Mouse (Mus musculus): Measurements from ENCODE around the gene Cideb. TPM values are rescaled to one million over a fixed set of nuclear protein-coding genes. Genes with fewer than 3 reads are reported as not detected.

The Cideb gene
- polyA plus RNA-seq, 1 experiment from 2014 or later = 8.1 TPM

DNA sequence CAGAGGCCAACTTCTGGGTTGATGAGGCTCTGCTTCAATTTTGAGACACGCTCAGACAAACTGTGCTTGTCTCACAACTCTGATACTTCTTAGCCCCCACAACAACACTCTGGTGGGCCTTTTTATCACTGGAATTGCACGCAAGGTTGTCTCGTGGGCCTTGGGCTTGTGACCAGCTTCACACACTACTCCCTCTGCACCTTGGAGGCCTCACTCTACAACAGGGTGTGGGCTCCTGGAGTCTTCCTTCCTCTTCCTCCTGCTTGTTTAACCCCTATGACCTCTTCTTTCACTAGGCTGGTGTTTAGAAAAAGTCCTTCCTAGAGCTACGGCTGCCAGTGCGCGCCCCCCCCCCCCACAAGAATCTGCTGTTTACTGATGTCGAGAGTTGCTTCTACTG lies 18.5 kb upstream of the Cideb start:
- H3K9ac ChIP-seq (ENCODE audit: low read length) = no peak overlapping the region
- no peaks in the 10 kb centered on the region for H3K9me3 ChIP-seq (ENCODE audit: control insufficient read depth, low read length)
- H3K36me3 ChIP-seq (ENCODE audit: control insufficient read depth, insufficient read depth, low read length) = no peaks in the 10 kb centered on the region
- peaks cover 11% of the 10 kb centered on the region; the same call in 1 of the 2 replicates for H3K4me1 ChIP-seq (replicated peaks; ENCODE audit: control insufficient read depth, insufficient read depth, low read length)
- 0 out of 2 replicates have a peak, but pooled peaks cover 7% of the 10 kb centered on the region for H3K27me3 ChIP-seq (replicated peaks; ENCODE audit: control insufficient read depth, insufficient read depth, low read length)
- 49% methylated on average over 7 of the region's 7 CpGs for WGBS
- no peak overlapping the region for H3K4me2 ChIP-seq (ENCODE audit: low read length)
- H3K4me3 ChIP-seq (ENCODE audit: low read depth, low read length) = no peak overlapping the region
- H3K27ac ChIP-seq (ENCODE audit: low read depth) = no peak overlapping the region
- no peak for DNase-seq (ENCODE audit: low spot score)
- no peak for ATAC-seq (replicated peaks; ENCODE audit: low FRiP score, low TSS enrichment, low read depth)

GRCm38 (mm10) chr14:55769087-55769703 lies 10.9 kb upstream of the Cideb start:
- H3K9me3 ChIP-seq (ENCODE audit: control insufficient read depth, low read length) = no peaks in the 10 kb centered on the region
- no peak for DNase-seq (ENCODE audit: low spot score)
- H3K9ac ChIP-seq (ENCODE audit: low read length) = no peak overlapping the region
- no peaks in the 10 kb centered on the region for H3K36me3 ChIP-seq (ENCODE audit: control insufficient read depth, insufficient read depth, low read length)
- no peak for ATAC-seq (replicated peaks; ENCODE audit: low FRiP score, low TSS enrichment, low read depth)
- no peak overlapping the region for H3K4me3 ChIP-seq (ENCODE audit: low read depth, low read length)
- no peak overlapping the region for H3K4me2 ChIP-seq (ENCODE audit: low read length)
- H3K27ac ChIP-seq (ENCODE audit: low read depth) = no peak overlapping the region
- 79% methylated on average over 16 of the region's 16 CpGs for WGBS
- H3K27me3 ChIP-seq (replicated peaks; ENCODE audit: control insufficient read depth, insufficient read depth, low read length) = peaks cover 21% of the 10 kb centered on the region
- H3K4me1 ChIP-seq (replicated peaks; ENCODE audit: control insufficient read depth, insufficient read depth, low read length) = no peaks in the 10 kb centered on the region

GRCm38 (mm10) chr14:55768555-55768954 lies 10.3 kb upstream of the Cideb start:
- no peak overlapping the region for H3K4me3 ChIP-seq (ENCODE audit: low read depth, low read length)
- no peak overlapping the region for H3K9ac ChIP-seq (ENCODE audit: low read length)
- H3K27me3 ChIP-seq (replicated peaks; ENCODE audit: control insufficient read depth, insufficient read depth, low read length) = peaks cover 21% of the 10 kb centered on the region
- ATAC-seq (replicated peaks; ENCODE audit: low FRiP score, low TSS enrichment, low read depth) (no peak), DNase-seq (ENCODE audit: low spot score) (no peak)
- WGBS = 86% methylated on average over 6 of the region's 6 CpGs
- no peak overlapping the region; the same call in 1 of the 2 replicates for H3K4me2 ChIP-seq (ENCODE audit: low read length)
- H3K4me1 ChIP-seq (replicated peaks; ENCODE audit: control insufficient read depth, insufficient read depth, low read length) = no peaks in the 10 kb centered on the region
- no peak overlapping the region for H3K27ac ChIP-seq (ENCODE audit: low read depth)
- no peaks in the 10 kb centered on the region for H3K9me3 ChIP-seq (ENCODE audit: control insufficient read depth, low read length)
- H3K36me3 ChIP-seq (ENCODE audit: control insufficient read depth, insufficient read depth, low read length) = no peaks in the 10 kb centered on the region

GRCm38 (mm10) chr14:55767519-55768414 lies 9.5 kb upstream of the Cideb start:
- DNase-seq (ENCODE audit: low spot score) (peak; percentile 81), ATAC-seq (replicated peaks; ENCODE audit: low FRiP score, low TSS enrichment, low read depth) (peak; percentile 58)
- Histone ChIP-seq H3K9me3 (ENCODE audit: control insufficient read depth, low read length) (no peaks in the 10 kb centered on the region), H3K36me3 (ENCODE audit: control insufficient read depth, insufficient read depth, low read length) (no peaks in the 10 kb centered on the region), H3K4me1 (replicated peaks; ENCODE audit: control insufficient read depth, insufficient read depth, low read length) (no peaks in the 10 kb centered on the region), H3K27me3 (replicated peaks; ENCODE audit: control insufficient read depth, insufficient read depth, low read length) (peaks cover 21% of the 10 kb centered on the region), H3K4me2 (ENCODE audit: low read length) (peak overlapping the region; percentile 77), H3K27ac (ENCODE audit: low read depth) (no peak overlapping the region), H3K4me3 (ENCODE audit: low read depth, low read length) (peak overlapping the region; percentile 32), H3K9ac (ENCODE audit: low read length) (peak overlapping the region; percentile 42)
- 14% methylated on average over 51 of the region's 52 CpGs for WGBS

- Histone ChIP-seq H3K9me3 (ENCODE audit: control insufficient read depth, low read length) (no peaks in the 10 kb centered on the region), H3K4me1 (replicated peaks; ENCODE audit: control insufficient read depth, insufficient read depth, low read length) (no peaks in the 10 kb centered on the region), H3K36me3 (ENCODE audit: control insufficient read depth, insufficient read depth, low read length) (no peaks in the 10 kb centered on the region), H3K9ac (ENCODE audit: low read length) (no peak within 1 kb of the TSS), H3K4me2 (ENCODE audit: low read length) (no peak within 1 kb of the TSS), H3K27ac (ENCODE audit: low read depth) (no peak within 1 kb of the TSS), H3K4me3 (ENCODE audit: low read depth, low read length) (no peak within 1 kb of the TSS), H3K27me3 (replicated peaks; ENCODE audit: control insufficient read depth, insufficient read depth, low read length) (peaks cover 23% of the 10 kb centered on the region)
- 71% methylated on average over 4 of the region's 4 CpGs for WGBS
- no peak for DNase-seq (ENCODE audit: low spot score)
- no peak for ATAC-seq (replicated peaks; ENCODE audit: low FRiP score, low TSS enrichment, low read depth)
Observed at GRCm38 (mm10) chr14:55765696-55766095, 7.4 kb upstream of the Cideb start, which contains the start of gene Ltb4r1. TSS of gene Ltb4r1 (plus strand) at chr14:55765962.

GRCm38 (mm10) chr14:55763166-55763565 lies 4.9 kb upstream of the Cideb start:
- Histone ChIP-seq H3K4me3 (ENCODE audit: low read depth, low read length) (no peak overlapping the region), H3K36me3 (ENCODE audit: control insufficient read depth, insufficient read depth, low read length) (no peaks in the 10 kb centered on the region), H3K9ac (ENCODE audit: low read length) (no peak overlapping the region), H3K4me2 (ENCODE audit: low read length) (peak overlapping the region; percentile 99; the same call in 1 of the 2 replicates), H3K27ac (ENCODE audit: low read depth) (no peak overlapping the region), H3K9me3 (ENCODE audit: control insufficient read depth, low read length) (no peaks in the 10 kb centered on the region), H3K27me3 (replicated peaks; ENCODE audit: control insufficient read depth, insufficient read depth, low read length) (peaks cover 17% of the 10 kb centered on the region), H3K4me1 (replicated peaks; ENCODE audit: control insufficient read depth, insufficient read depth, low read length) (no peaks in the 10 kb centered on the region; the same call in 1 of the 2 replicates)
- 59% methylated on average over 7 of the region's 7 CpGs for WGBS
- DNase-seq (ENCODE audit: low spot score) = no peak
- ATAC-seq (replicated peaks; ENCODE audit: low FRiP score, low TSS enrichment, low read depth) = no peak

DNA sequence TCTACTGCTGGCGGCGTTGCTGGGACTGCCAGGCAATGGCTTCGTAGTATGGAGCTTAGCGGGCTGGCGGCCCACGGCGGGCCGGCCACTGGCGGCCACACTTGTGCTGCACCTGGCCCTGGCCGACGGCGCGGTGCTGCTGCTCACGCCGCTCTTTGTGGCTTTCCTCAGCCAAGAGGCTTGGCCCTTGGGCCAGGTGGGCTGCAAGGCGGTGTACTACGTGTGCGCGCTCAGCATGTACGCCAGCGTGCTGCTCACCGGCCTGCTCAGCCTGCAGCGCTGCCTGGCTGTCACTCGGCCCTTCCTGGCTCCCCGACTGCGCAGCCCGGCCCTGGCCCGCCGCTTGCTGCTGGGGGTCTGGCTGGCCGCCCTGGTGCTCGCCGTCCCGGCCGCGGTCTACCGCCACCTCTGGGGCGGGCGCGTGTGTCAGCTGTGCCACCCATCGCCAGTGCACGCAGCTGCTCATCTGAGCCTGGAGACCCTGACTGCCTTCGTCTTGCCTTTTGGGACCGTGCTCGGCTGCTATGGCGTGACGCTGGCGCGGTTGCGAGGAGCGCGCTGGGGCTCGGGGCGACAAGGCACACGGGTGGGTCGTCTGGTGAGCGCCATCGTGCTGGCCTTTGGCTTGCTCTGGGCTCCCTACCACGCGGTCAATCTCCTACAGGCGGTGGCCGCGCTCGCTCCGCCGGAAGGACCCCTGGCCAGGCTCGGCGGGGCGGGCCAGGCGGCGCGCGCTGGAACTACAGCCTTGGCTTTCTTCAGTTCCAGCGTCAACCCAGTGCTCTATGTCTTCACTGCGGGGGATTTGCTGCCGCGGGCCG lies 4.0 kb upstream of the Cideb start:
- Histone ChIP-seq H3K9ac (ENCODE audit: low read length) (peak overlapping the region; percentile 69), H3K27me3 (replicated peaks; ENCODE audit: control insufficient read depth, insufficient read depth, low read length) (peaks cover 11% of the 10 kb centered on the region), H3K36me3 (ENCODE audit: control insufficient read depth, insufficient read depth, low read length) (no peaks in the 10 kb centered on the region), H3K4me3 (ENCODE audit: low read depth, low read length) (peak overlapping the region; percentile 57), H3K9me3 (ENCODE audit: control insufficient read depth, low read length) (no peaks in the 10 kb centered on the region), H3K4me2 (ENCODE audit: low read length) (peak overlapping the region; percentile 99), H3K4me1 (replicated peaks; ENCODE audit: control insufficient read depth, insufficient read depth, low read length) (no peaks in the 10 kb centered on the region; the same call in 1 of the 2 replicates), H3K27ac (ENCODE audit: low read depth) (peak overlapping the region; percentile 33; the same call in 1 of the 2 replicates)
- peak; percentile 54 for ATAC-seq (replicated peaks; ENCODE audit: low FRiP score, low TSS enrichment, low read depth)
- WGBS = under 1% methylated on average over 77 of the region's 77 CpGs
- DNase-seq (ENCODE audit: low spot score) = peak; percentile 87

GRCm38 (mm10) chr14:55761163-55761562 lies 2.9 kb upstream of the Cideb start, which contains the start of gene Ltb4r2:
TSS of gene Ltb4r2 (plus strand) at chr14:55761428.
- DNase-seq (ENCODE audit: low spot score) (no peak), ATAC-seq (replicated peaks; ENCODE audit: low FRiP score, low TSS enrichment, low read depth) (no peak)
- WGBS = 75% methylated on average over 6 of the region's 6 CpGs
- peak within 1 kb of the TSS; percentile 99 for H3K4me2 ChIP-seq (ENCODE audit: low read length)
- H3K9me3 ChIP-seq (ENCODE audit: control insufficient read depth, low read length) = no peaks in the 10 kb centered on the region
- H3K9ac ChIP-seq (ENCODE audit: low read length) = peak within 1 kb of the TSS; percentile 69
- H3K4me1 ChIP-seq (replicated peaks; ENCODE audit: control insufficient read depth, insufficient read depth, low read length) = no peaks in the 10 kb centered on the region; the same call in 1 of the 2 replicates
- peaks cover 2% of the 10 kb centered on the region for H3K36me3 ChIP-seq (ENCODE audit: control insufficient read depth, insufficient read depth, low read length)
- peak within 1 kb of the TSS; percentile 33; the same call in 1 of the 2 replicates for H3K27ac ChIP-seq (ENCODE audit: low read depth)
- peaks cover 9% of the 10 kb centered on the region for H3K27me3 ChIP-seq (replicated peaks; ENCODE audit: control insufficient read depth, insufficient read depth, low read length)
- H3K4me3 ChIP-seq (ENCODE audit: low read depth, low read length) = peak within 1 kb of the TSS; percentile 57
